Mouse (Mus musculus) midbrain, embryonic 14.5 days (tissue): ENCODE results near the gene Phtf2. TPM values are rescaled to one million over a fixed set of nuclear protein-coding genes. Genes with fewer than 3 reads are reported as not detected.
"Not testable (repeated sequence)": the region's sequence is repeated elsewhere in the genome, so short reads cannot be mapped to it uniquely, and the experiment has no call there.

Source experiments
- ATAC-seq: fragments of 200-750 bp; cut with Nextera tagmentation; 2 replicates; pipeline ENCODE4 v1.8.0; 2017; ENCODE audit warnings: moderate number of reproducible peaks, moderate library complexity; ENCODE audit not compliant: low FRiP score, low TSS enrichment
- DNase-seq: peaks from one replicate; pipeline ENCODE4 v3.0.0-alpha.2; 2015
- H3K27ac ChIP-seq: fragments of 300-500 bp; sonication (generic); replicated peaks from 2 replicates; pipeline ENCODE4 v1.5.1; 2014; ENCODE audit warnings: mild to moderate bottlenecking, low read depth, low read length, moderate library complexity
- H3K27me3 ChIP-seq: fragments of 300-500 bp; sonication (generic); 2 replicates; pipeline ENCODE4 v1.6.1; 2014; ENCODE audit warnings: low read length, control low read depth, mixed read lengths; ENCODE audit not compliant: control insufficient read depth, insufficient read depth
- H3K36me3 ChIP-seq: fragments of 300-500 bp; sonication (generic); 2 replicates; pipeline ENCODE4 v1.6.1; 2014; ENCODE audit warnings: low read length, control low read depth; ENCODE audit not compliant: control insufficient read depth, insufficient read depth
- H3K4me1 ChIP-seq: fragments of 300-500 bp; sonication (generic); 2 replicates; pipeline ENCODE4 v1.6.1; 2014; ENCODE audit warnings: mild to moderate bottlenecking, antibody characterized with exemption, low read length, control low read depth; ENCODE audit not compliant: control insufficient read depth, insufficient read depth
- H3K4me2 ChIP-seq: fragments of 300-500 bp; sonication (generic); 2 replicates; pipeline ENCODE4 v1.6.1; 2014; ENCODE audit warnings: mild to moderate bottlenecking, low read length, moderate library complexity
- H3K4me3 ChIP-seq: fragments of 300-500 bp; sonication (generic); replicated peaks from 2 replicates; pipeline ENCODE4 v1.5.1; 2014; ENCODE audit warnings: low read depth, low read length
- H3K9ac ChIP-seq: fragments of 300-500 bp; sonication (generic); replicated peaks from 2 replicates; pipeline ENCODE4 v1.6.1; 2014; ENCODE audit warnings: mild to moderate bottlenecking, low read length, moderate library complexity
- H3K9me3 ChIP-seq: fragments of 300-500 bp; sonication (generic); 2 replicates; pipeline ENCODE4 v1.6.1; 2016; ENCODE audit warnings: low read length, control low read depth, mixed read lengths; ENCODE audit not compliant: control insufficient read depth
- WGBS: fragments of 180-500 bp; shearing (Covaris S2); extraction: QIAGEN DNeasy Blood & Tissue Kit; methylation state at CpG from one replicate; pipeline ENCODE4 v1.1.7; 2014; 5-methylcytosine and 5-hydroxymethylcytosine counted together
- polyA plus RNA-seq: library from polyadenylated mRNA; unstranded; fragments of >200 nt; fragmentation: Nextera tagmentation; extraction: Ambion mirVana; gene quantifications from 2 replicates; pipeline ENCODE4 v1.2.1, GENCODE M21; 2014

Phtf2 gene
- polyA plus RNA-seq, 1 experiment from 2014 or later, result 30.5 TPM

- H3K36me3 ChIP-seq, result peaks cover 22% of the 10 kb centered on the region
- H3K9ac ChIP-seq, result no peak overlapping the region
- 94% methylated on average over 7 of the region's 7 CpGs for WGBS
- DNase-seq (no peak), ATAC-seq (no peak)
- no peak overlapping the region for H3K4me2 ChIP-seq
- no peak overlapping the region for H3K4me3 ChIP-seq
- H3K27ac ChIP-seq, result no peak overlapping the region
- H3K9me3 ChIP-seq, result no peaks in the 10 kb centered on the region
- H3K27me3 ChIP-seq, result no peaks in the 10 kb centered on the region
- H3K4me1 ChIP-seq, result no peaks in the 10 kb centered on the region
Observed at GRCm38 (mm10) chr5:20765365-20765920, 116.5 kb downstream of the Phtf2 start.

GRCm38 (mm10) chr5:20762441-20762840, 119.5 kb downstream of the Phtf2 start:
- not testable (repeated sequence) for H3K9me3 ChIP-seq, H3K27ac ChIP-seq, H3K4me1 ChIP-seq, H3K4me2 ChIP-seq, ATAC-seq, H3K27me3 ChIP-seq, H3K4me3 ChIP-seq, DNase-seq, H3K9ac ChIP-seq
- WGBS, result 96% methylated on average over 3 of the region's 3 CpGs
- H3K36me3 ChIP-seq, result peaks cover 29% of the 10 kb centered on the region

- Histone ChIP-seq H3K4me3 (no peak overlapping the region), H3K27me3 (no peaks in the 10 kb centered on the region)
- no peak for ATAC-seq
Observed at GRCm38 (mm10) chr5:20760368-20761162, 121.4 kb downstream of the Phtf2 start.

GRCm38 (mm10) chr5:20759771-20760170, 122.2 kb downstream of the Phtf2 start:
- ATAC-seq, result no peak
- H3K9me3 ChIP-seq, result no peaks in the 10 kb centered on the region
- no peak overlapping the region for H3K27ac ChIP-seq
- no peaks in the 10 kb centered on the region for H3K4me1 ChIP-seq
- 90% methylated on average over 5 of the region's 5 CpGs for WGBS
- H3K36me3 ChIP-seq, result peaks cover 21% of the 10 kb centered on the region
- H3K27me3 ChIP-seq, result no peaks in the 10 kb centered on the region
- H3K4me3 ChIP-seq, result no peak overlapping the region
- H3K9ac ChIP-seq, result no peak overlapping the region
- no peak for DNase-seq
- H3K4me2 ChIP-seq, result no peak overlapping the region

More at GRCm38 (mm10) chr5:20760368-20761162, 121.4 kb downstream of the Phtf2 start:
- Histone ChIP-seq H3K36me3 (peaks cover 25% of the 10 kb centered on the region), H3K27ac (no peak overlapping the region), H3K9me3 (no peaks in the 10 kb centered on the region), H3K9ac (no peak overlapping the region), H3K4me2 (no peak overlapping the region), H3K4me1 (no peaks in the 10 kb centered on the region)
- DNase-seq, result no peak
- WGBS, result 94% methylated on average over 12 of the region's 12 CpGs

GRCm38 (mm10) chr5:20753963-20754362, 128.0 kb downstream of the Phtf2 start:
- Histone ChIP-seq H3K27ac (no peak overlapping the region), H3K9ac (no peak overlapping the region), H3K36me3 (0 out of 2 replicates have a peak, but pooled peaks cover 3% of the 10 kb centered on the region), H3K27me3 (no peaks in the 10 kb centered on the region), H3K4me2 (no peak overlapping the region), H3K4me1 (0 out of 2 replicates have a peak, but pooled peaks cover 4% of the 10 kb centered on the region), H3K4me3 (no peak overlapping the region), H3K9me3 (no peaks in the 10 kb centered on the region)
- DNase-seq (no peak), ATAC-seq (no peak)
- 84% methylated on average over 5 of the region's 5 CpGs for WGBS

- H3K27ac ChIP-seq, result no peak overlapping the region
- no peak for DNase-seq
- H3K36me3 ChIP-seq, result 0 out of 2 replicates have a peak, but pooled peaks cover 3% of the 10 kb centered on the region
- H3K9me3 ChIP-seq, result no peaks in the 10 kb centered on the region
- no peak for ATAC-seq
- H3K4me2 ChIP-seq, result no peak overlapping the region
- H3K9ac ChIP-seq, result no peak overlapping the region
- 0 out of 2 replicates have a peak, but pooled peaks cover 4% of the 10 kb centered on the region for H3K4me1 ChIP-seq
- WGBS, result 26% methylated on average over 2 of the region's 2 CpGs
- H3K27me3 ChIP-seq, result no peaks in the 10 kb centered on the region
- no peak overlapping the region for H3K4me3 ChIP-seq
Observed at GRCm38 (mm10) chr5:20753096-20753495, 128.8 kb downstream of the Phtf2 start.

- ATAC-seq, result peak; percentile 53; the same call in 1 of the 2 replicates
Observed at GRCm38 (mm10) chr5:20751696-20752095, 130.2 kb downstream of the Phtf2 start.

GRCm38 (mm10) chr5:20751000-20751399, 130.9 kb downstream of the Phtf2 start:
- H3K4me1 ChIP-seq, result peaks cover 12% of the 10 kb centered on the region; the same call in 1 of the 2 replicates
- H3K9me3 ChIP-seq, result no peaks in the 10 kb centered on the region
- no peak overlapping the region for H3K27ac ChIP-seq
- no peaks in the 10 kb centered on the region for H3K27me3 ChIP-seq
- DNase-seq (peak; percentile 46), ATAC-seq (no peak)
- no peaks in the 10 kb centered on the region for H3K36me3 ChIP-seq
- 8% methylated on average over 7 of the region's 7 CpGs for WGBS
- no peak overlapping the region for H3K4me3 ChIP-seq
- no peak overlapping the region for H3K4me2 ChIP-seq
- no peak overlapping the region for H3K9ac ChIP-seq

More at GRCm38 (mm10) chr5:20751696-20752095, 130.2 kb downstream of the Phtf2 start:
- peak; percentile 48 for DNase-seq
- Histone ChIP-seq H3K4me2 (no peak overlapping the region), H3K27ac (no peak overlapping the region), H3K36me3 (no peaks in the 10 kb centered on the region), H3K27me3 (no peaks in the 10 kb centered on the region), H3K9me3 (no peaks in the 10 kb centered on the region), H3K4me3 (no peak overlapping the region), H3K4me1 (peaks cover 12% of the 10 kb centered on the region; the same call in 1 of the 2 replicates), H3K9ac (no peak overlapping the region)
- 24% methylated on average over 7 of the region's 7 CpGs for WGBS
